Mouse (Mus musculus): ENCODE results near the gene Vwa8.

- TF ChIP-seq CHD2 (IDR thresholded peaks at IDR 0.05; ENCODE audit: low read depth, low read length) (no peak), HCFC1 (IDR thresholded peaks at IDR 0.05; ENCODE audit: borderline replicate concordance, insufficient read depth, low read length) (no peak)
Measured at GRCm38 (mm10) chr14:78996359-78996758, 147.5 kb downstream of the Vwa8 start.

Data from ES-E14 (cell line).